Comparison of ENCODE assay signal across 11 mouse cellular contexts in genomic region chr7:15981538-15981937, GRCm38 (mm10). TPM values are rescaled to one million over a fixed set of nuclear protein-coding genes. Genes with fewer than 3 reads are reported as not detected.
DNase-seq lines count a peak whose midpoint lies in the region; ATAC-seq and TF ChIP-seq lines count a peak whose summit lies in the region.
"Had no signal": no experiment of that assay in that cellular context is flagged by ENCODE, and none has a peak within 500 bp of the region (broad histone marks: within the 10 kb centered on the region; RNA-seq: fewer than 3 reads in every experiment).

No protein-coding gene starts in this region.

- no peaks in the 10 kb centered on the region for H3K27me3 ChIP-seq in forebrain, postnatal 0 days (ENCODE audit: insufficient read depth, low read length)
- no peaks in the 10 kb centered on the region for H3K27me3 ChIP-seq in forebrain, embryonic 16.5 days (replicated peaks; ENCODE audit: control insufficient read depth, insufficient read depth, low read length)
- no peaks in the 10 kb centered on the region for H3K27me3 ChIP-seq in neural tube, embryonic 15.5 days (replicated peaks)

- no peak overlapping the region for H3K4me3 ChIP-seq in forebrain, postnatal 0 days (ENCODE audit: low read depth, low read length)
- no peak overlapping the region for H3K4me3 ChIP-seq in forebrain, embryonic 16.5 days (replicated peaks; ENCODE audit: low read length)
- no peak overlapping the region for H3K4me3 ChIP-seq in neural tube, embryonic 15.5 days (replicated peaks)

- 0 out of 2 replicates have a peak, but pooled peaks have one; percentile 6 for ATAC-seq in forebrain, postnatal 0 days
- no peak for ATAC-seq in forebrain, embryonic 16.5 days
- ATAC-seq in neural tube, embryonic 15.5 days (ENCODE audit: low FRiP score), result no peak
- ATAC-seq: intestine, postnatal 0 days had no signal

- 78% methylated on average over 4 of the region's 4 CpGs for WGBS in forebrain, postnatal 0 days
- 82% methylated on average over 4 of the region's 4 CpGs for WGBS in forebrain, embryonic 16.5 days
- 88% methylated on average over 4 of the region's 4 CpGs for WGBS in neural tube, embryonic 15.5 days

- H3K4me2 ChIP-seq in forebrain, postnatal 0 days (ENCODE audit: low read depth), result no peak overlapping the region
- no peak overlapping the region for H3K4me2 ChIP-seq in forebrain, embryonic 16.5 days (ENCODE audit: low read length)
- no peak overlapping the region for H3K4me2 ChIP-seq in neural tube, embryonic 15.5 days

- no peak overlapping the region for H3K27ac ChIP-seq in forebrain, postnatal 0 days (ENCODE audit: low read depth, low read length)
- no peak overlapping the region for H3K27ac ChIP-seq in forebrain, embryonic 16.5 days (ENCODE audit: low read length)
- no peak overlapping the region for H3K27ac ChIP-seq in neural tube, embryonic 15.5 days (replicated peaks)

- H3K9me3 ChIP-seq in forebrain, postnatal 0 days (ENCODE audit: low read length), result no peaks in the 10 kb centered on the region
- no peaks in the 10 kb centered on the region for H3K9me3 ChIP-seq in forebrain, embryonic 16.5 days (ENCODE audit: control insufficient read depth, low read length)
- H3K9me3 ChIP-seq in neural tube, embryonic 15.5 days (replicated peaks), result no peaks in the 10 kb centered on the region

- DNase-seq in forebrain, postnatal 0 days, result no peak
- DNase-seq in Muller cell, postnatal 12 days (ENCODE audit: inconsistent ontology term), result peak; percentile 60
- peak; percentile 68 to 74 for DNase-seq in heart, adult 9 months (ENCODE audit: low spot score in 2 of 2)
- DNase-seq in kidney, adult 9 months, result peak; percentile 95
- no peak for DNase-seq in c-Kit-positive CD71-positive TER-119-positive erythroid progenitor cells, embryonic 14.5 days (ENCODE audit: low spot score)
- no peak for DNase-seq in cerebellum, adult 8-10 months
- DNase-seq: cerebellum, adult 18-20 months; right cerebral cortex, postnatal 25 days had no signal

- no peak for TF ChIP-seq CTCF in forebrain, postnatal 0 days (IDR thresholded peaks at IDR 0.05; ENCODE audit: low read depth)

- no peak overlapping the region for H3K9ac ChIP-seq in forebrain, postnatal 0 days
- H3K9ac ChIP-seq in forebrain, embryonic 16.5 days (replicated peaks; ENCODE audit: low read depth, low read length), result no peak overlapping the region
- H3K9ac ChIP-seq in neural tube, embryonic 15.5 days (replicated peaks), result no peak overlapping the region

- peaks cover 37% of the 10 kb centered on the region for H3K36me3 ChIP-seq in forebrain, postnatal 0 days (ENCODE audit: insufficient read depth)
- H3K36me3 ChIP-seq in forebrain, embryonic 16.5 days (ENCODE audit: control insufficient read depth, insufficient read depth), result peaks cover 14% of the 10 kb centered on the region; the same call in 1 of the 2 replicates
- peaks cover 40% of the 10 kb centered on the region for H3K36me3 ChIP-seq in neural tube, embryonic 15.5 days

- H3K4me1 ChIP-seq in forebrain, postnatal 0 days (ENCODE audit: insufficient read depth), result no peaks in the 10 kb centered on the region
- no peaks in the 10 kb centered on the region for H3K4me1 ChIP-seq in forebrain, embryonic 16.5 days (replicated peaks; ENCODE audit: control insufficient read depth, insufficient read depth, low read length)
- H3K4me1 ChIP-seq in neural tube, embryonic 15.5 days, result no peaks in the 10 kb centered on the region

RNA-seq across cellular contexts. Expression of gene Ehd2, which starts 14.2 kb away (rescaled TPM):
- 3.1 and 3.5 TPM in 2 replicates for total RNA-seq in forebrain, postnatal 0 days (2014; rRNA removed)
- polyA plus RNA-seq in forebrain, postnatal 0 days (2015; fragmentation: Nextera tagmentation; extraction: Ambion mirVana), result 4.4 and 5.0 TPM in 2 replicates
- 5.4 and 5.6 TPM in 2 replicates for polyA plus RNA-seq in forebrain, embryonic 16.5 days (2015; fragmentation: Nextera tagmentation; extraction: Ambion mirVana)
- 9.2 and 14.8 TPM in 2 replicates for polyA plus RNA-seq in neural tube, embryonic 15.5 days (2015; fragmentation: Nextera tagmentation; extraction: Ambion mirVana)

RNA-seq across cellular contexts. Expression of gene Nop53, which starts 35.7 kb away (rescaled TPM):
- 117 and 189 TPM in 2 replicates for total RNA-seq in forebrain, postnatal 0 days (2014; rRNA removed)
- 143 and 154 TPM in 2 replicates for polyA plus RNA-seq in forebrain, postnatal 0 days (2015; fragmentation: Nextera tagmentation; extraction: Ambion mirVana)
- 139 and 141 TPM in 2 replicates for polyA plus RNA-seq in forebrain, embryonic 16.5 days (2015; fragmentation: Nextera tagmentation; extraction: Ambion mirVana)
- polyA plus RNA-seq in neural tube, embryonic 15.5 days (2015; fragmentation: Nextera tagmentation; extraction: Ambion mirVana), result 108 and 127 TPM in 2 replicates

RNA-seq across cellular contexts. Expression of gene Selenow, which starts 59.3 kb away (rescaled TPM):
- total RNA-seq in forebrain, postnatal 0 days (2014; rRNA removed), result 813 and 1,238 TPM in 2 replicates
- 2,478 and 2,732 TPM in 2 replicates for polyA plus RNA-seq in forebrain, postnatal 0 days (2015; fragmentation: Nextera tagmentation; extraction: Ambion mirVana)
- polyA plus RNA-seq in forebrain, embryonic 16.5 days (2015; fragmentation: Nextera tagmentation; extraction: Ambion mirVana), result 1,473 and 1,544 TPM in 2 replicates
- 1,268 and 1,471 TPM in 2 replicates for polyA plus RNA-seq in neural tube, embryonic 15.5 days (2015; fragmentation: Nextera tagmentation; extraction: Ambion mirVana)

Comparison
In these comparisons a context has a peak if more than half of its experiments do, and no peak if none do; other contexts are left out.
1. DNase-seq: peak in Muller cell, postnatal 12 days (single experiment), heart, adult 9 months (2 of 2) and kidney, adult 9 months (single experiment); none in forebrain, postnatal 0 days (single experiment), c-Kit-positive CD71-positive TER-119-positive erythroid progenitor cells, embryonic 14.5 days (single experiment) and cerebellum, adult 8-10 months (single experiment).